Mouse (Mus musculus) midbrain, embryonic 14.5 days (tissue): ENCODE results near the gene 4931409K22Rik. TPM values are rescaled to one million over a fixed set of nuclear protein-coding genes. Genes with fewer than 3 reads are reported as not detected.
"Not testable (repeated sequence)": the region's sequence is repeated elsewhere in the genome, so short reads cannot be mapped to it uniquely, and the experiment has no call there.

Experiments
- ATAC-seq: fragments of 200-750 bp; cut with Nextera tagmentation; 2 replicates; pipeline ENCODE4 v1.8.0; 2017; ENCODE audit warnings: moderate number of reproducible peaks, moderate library complexity; ENCODE audit not compliant: low FRiP score, low TSS enrichment
- DNase-seq: peaks from one replicate; pipeline ENCODE4 v3.0.0-alpha.2; 2015
- H3K27ac ChIP-seq: fragments of 300-500 bp; sonication (generic); replicated peaks from 2 replicates; pipeline ENCODE4 v1.5.1; 2014; ENCODE audit warnings: mild to moderate bottlenecking, low read depth, low read length, moderate library complexity
- H3K27me3 ChIP-seq: fragments of 300-500 bp; sonication (generic); 2 replicates; pipeline ENCODE4 v1.6.1; 2014; ENCODE audit warnings: low read length, control low read depth, mixed read lengths; ENCODE audit not compliant: control insufficient read depth, insufficient read depth
- H3K36me3 ChIP-seq: fragments of 300-500 bp; sonication (generic); 2 replicates; pipeline ENCODE4 v1.6.1; 2014; ENCODE audit warnings: low read length, control low read depth; ENCODE audit not compliant: control insufficient read depth, insufficient read depth
- H3K4me1 ChIP-seq: fragments of 300-500 bp; sonication (generic); 2 replicates; pipeline ENCODE4 v1.6.1; 2014; ENCODE audit warnings: mild to moderate bottlenecking, antibody characterized with exemption, low read length, control low read depth; ENCODE audit not compliant: control insufficient read depth, insufficient read depth
- H3K4me2 ChIP-seq: fragments of 300-500 bp; sonication (generic); 2 replicates; pipeline ENCODE4 v1.6.1; 2014; ENCODE audit warnings: mild to moderate bottlenecking, low read length, moderate library complexity
- H3K4me3 ChIP-seq: fragments of 300-500 bp; sonication (generic); replicated peaks from 2 replicates; pipeline ENCODE4 v1.5.1; 2014; ENCODE audit warnings: low read depth, low read length
- H3K9ac ChIP-seq: fragments of 300-500 bp; sonication (generic); replicated peaks from 2 replicates; pipeline ENCODE4 v1.6.1; 2014; ENCODE audit warnings: mild to moderate bottlenecking, low read length, moderate library complexity
- H3K9me3 ChIP-seq: fragments of 300-500 bp; sonication (generic); 2 replicates; pipeline ENCODE4 v1.6.1; 2016; ENCODE audit warnings: low read length, control low read depth, mixed read lengths; ENCODE audit not compliant: control insufficient read depth
- WGBS: fragments of 180-500 bp; shearing (Covaris S2); extraction: QIAGEN DNeasy Blood & Tissue Kit; methylation state at CpG from one replicate; pipeline ENCODE4 v1.1.7; 2014; 5-methylcytosine and 5-hydroxymethylcytosine counted together
- polyA plus RNA-seq: library from polyadenylated mRNA; unstranded; fragments of >200 nt; fragmentation: Nextera tagmentation; extraction: Ambion mirVana; gene quantifications from 2 replicates; pipeline ENCODE4 v1.2.1, GENCODE M21; 2014

4931409K22Rik gene
- polyA plus RNA-seq, 1 experiment from 2014 or later: not detected

GRCm38 (mm10) chr5:24575948-24576347 is 19.3 kb upstream of the 4931409K22Rik start:
- H3K27ac ChIP-seq: no peak overlapping the region
- H3K4me3 ChIP-seq: 0 out of 2 replicates have a peak overlapping the region, but pooled peaks have one; percentile 79
- 90% methylated on average over 1 of the region's 1 CpGs for WGBS
- peaks cover 8% of the 10 kb centered on the region for H3K4me1 ChIP-seq
- H3K4me2 ChIP-seq: peak overlapping the region; percentile 85
- H3K27me3 ChIP-seq: no peaks in the 10 kb centered on the region
- ATAC-seq (no peak), DNase-seq (no peak)
- peaks cover 42% of the 10 kb centered on the region for H3K36me3 ChIP-seq
- H3K9ac ChIP-seq: no peak overlapping the region
- no peaks in the 10 kb centered on the region for H3K9me3 ChIP-seq

- DNase-seq, H3K4me3 ChIP-seq, H3K27ac ChIP-seq, H3K36me3 ChIP-seq, H3K9me3 ChIP-seq, ATAC-seq, H3K27me3 ChIP-seq, H3K4me2 ChIP-seq, H3K9ac ChIP-seq: not testable (repeated sequence)
- peaks cover 10% of the 10 kb centered on the region for H3K4me1 ChIP-seq
- WGBS: 92% methylated on average over 7 of the region's 7 CpGs
Observed at GRCm38 (mm10) chr5:24555335-24555734, 1.3 kb downstream of the 4931409K22Rik start.

GRCm38 (mm10) chr5:24553621-24554244 is 2.9 kb downstream of the 4931409K22Rik start:
- WGBS: 82% methylated on average over 5 of the region's 5 CpGs
- no peak for ATAC-seq
- H3K4me1 ChIP-seq: peaks cover 10% of the 10 kb centered on the region

GRCm38 (mm10) chr5:24551317-24551688 is 5.3 kb downstream of the 4931409K22Rik start:
- H3K4me3 ChIP-seq: no peak overlapping the region
- no peaks in the 10 kb centered on the region for H3K27me3 ChIP-seq
- H3K4me2 ChIP-seq: peak overlapping the region; percentile 29; the same call in 1 of the 2 replicates
- H3K9me3 ChIP-seq: no peaks in the 10 kb centered on the region
- peaks cover 10% of the 10 kb centered on the region for H3K4me1 ChIP-seq
- ATAC-seq: no peak
- WGBS: 54% methylated on average over 2 of the region's 2 CpGs
- H3K9ac ChIP-seq: no peak overlapping the region
- 0 out of 2 replicates have a peak overlapping the region, but pooled peaks have one; percentile 5 for H3K27ac ChIP-seq
- no peaks in the 10 kb centered on the region for H3K36me3 ChIP-seq
- DNase-seq: no peak

More at GRCm38 (mm10) chr5:24553621-24554244, 2.9 kb downstream of the 4931409K22Rik start:
- H3K27me3 ChIP-seq: no peaks in the 10 kb centered on the region
- H3K4me2 ChIP-seq: no peak overlapping the region
- H3K36me3 ChIP-seq: no peaks in the 10 kb centered on the region
- no peaks in the 10 kb centered on the region for H3K9me3 ChIP-seq
- H3K4me3 ChIP-seq: no peak overlapping the region
- no peak for DNase-seq
- H3K9ac ChIP-seq: no peak overlapping the region
- H3K27ac ChIP-seq: no peak overlapping the region

- Histone ChIP-seq H3K4me2 (peak overlapping the region; percentile 29; the same call in 1 of the 2 replicates), H3K9ac (no peak overlapping the region)
- 37% methylated on average over 26 of the region's 26 CpGs for WGBS
Observed at GRCm38 (mm10) chr5:24550598-24551316, 5.9 kb downstream of the 4931409K22Rik start.

GRCm38 (mm10) chr5:24542643-24543042 is 14.0 kb downstream of the 4931409K22Rik start:
- 78% methylated on average over 7 of the region's 7 CpGs for WGBS
- no peak for ATAC-seq

More at GRCm38 (mm10) chr5:24550598-24551316, 5.9 kb downstream of the 4931409K22Rik start:
- peaks cover 10% of the 10 kb centered on the region for H3K4me1 ChIP-seq
- H3K27me3 ChIP-seq: no peaks in the 10 kb centered on the region
- no peaks in the 10 kb centered on the region for H3K36me3 ChIP-seq
- H3K9me3 ChIP-seq: no peaks in the 10 kb centered on the region
- ATAC-seq (peak; percentile 50), DNase-seq (peak; percentile 74)
- H3K4me3 ChIP-seq: no peak overlapping the region
- H3K27ac ChIP-seq: 0 out of 2 replicates have a peak overlapping the region, but pooled peaks have one; percentile 5

GRCm38 (mm10) chr5:24541144-24541569 is 15.5 kb downstream of the 4931409K22Rik start:
- 44% methylated on average over 6 of the region's 6 CpGs for WGBS

More at GRCm38 (mm10) chr5:24542643-24543042, 14.0 kb downstream of the 4931409K22Rik start:
- Histone ChIP-seq H3K36me3 (no peaks in the 10 kb centered on the region), H3K4me2 (no peak overlapping the region), H3K9ac (no peak overlapping the region), H3K27me3 (no peaks in the 10 kb centered on the region), H3K4me3 (no peak overlapping the region), H3K9me3 (no peaks in the 10 kb centered on the region), H3K27ac (no peak overlapping the region), H3K4me1 (0 out of 2 replicates have a peak, but pooled peaks cover 2% of the 10 kb centered on the region)
- DNase-seq: no peak

GRCm38 (mm10) chr5:24540387-24541143 is 16.0 kb downstream of the 4931409K22Rik start, which contains the start of gene Asb10:
TSS of gene Asb10 (minus strand) at chr5:24540978.
- 49% methylated on average over 14 of the region's 14 CpGs for WGBS
- DNase-seq (peak; percentile 12), ATAC-seq (no peak)
- no peak within 1 kb of the TSS for H3K4me3 ChIP-seq
- no peak within 1 kb of the TSS for H3K9ac ChIP-seq
- no peaks in the 10 kb centered on the region for H3K27me3 ChIP-seq
- no peaks in the 10 kb centered on the region for H3K9me3 ChIP-seq
- H3K4me2 ChIP-seq: no peak within 1 kb of the TSS
- 0 out of 2 replicates have a peak, but pooled peaks cover 2% of the 10 kb centered on the region for H3K4me1 ChIP-seq
- H3K27ac ChIP-seq: no peak within 1 kb of the TSS
- no peaks in the 10 kb centered on the region for H3K36me3 ChIP-seq

More at GRCm38 (mm10) chr5:24541144-24541569, 15.5 kb downstream of the 4931409K22Rik start:
- no peak overlapping the region for H3K4me3 ChIP-seq
- no peak overlapping the region for H3K27ac ChIP-seq
- no peaks in the 10 kb centered on the region for H3K9me3 ChIP-seq
- no peaks in the 10 kb centered on the region for H3K36me3 ChIP-seq
- no peak overlapping the region for H3K9ac ChIP-seq
- H3K27me3 ChIP-seq: no peaks in the 10 kb centered on the region
- no peak for ATAC-seq
- no peak overlapping the region for H3K4me2 ChIP-seq
- 0 out of 2 replicates have a peak, but pooled peaks cover 2% of the 10 kb centered on the region for H3K4me1 ChIP-seq
- DNase-seq: no peak
